Mouse (Mus musculus) kidney, embryonic 14.5 days (tissue): ENCODE measurements around the gene Tmco3. TPM values are rescaled to one million over a fixed set of nuclear protein-coding genes. Genes with fewer than 3 reads are reported as not detected.
"Not testable (repeated sequence)": the region's sequence is repeated elsewhere in the genome, so short reads cannot be mapped to it uniquely, and the experiment has no call there.

Experiments
- ATAC-seq: fragments of 200-750 bp; cut with Nextera tagmentation; 2 replicates; pipeline ENCODE4 v1.8.0; 2017; ENCODE audit warnings: moderate number of reproducible peaks, mild to moderate bottlenecking, moderate TSS enrichment, moderate library complexity; ENCODE audit not compliant: low FRiP score, low TSS enrichment
- H3K27ac ChIP-seq: fragments of 300-500 bp; sonication (generic); 2 replicates; pipeline ENCODE4 v1.5.1; 2014; ENCODE audit warnings: low read depth, mild to moderate bottlenecking, low read length, moderate library complexity, mixed read lengths
- H3K27me3 ChIP-seq: fragments of 300-500 bp; sonication (generic); 2 replicates; pipeline ENCODE4 v1.6.1; 2014; ENCODE audit warnings: mild to moderate bottlenecking, low read length; ENCODE audit not compliant: control insufficient read depth, insufficient read depth
- H3K36me3 ChIP-seq: fragments of 300-500 bp; sonication (generic); 2 replicates; pipeline ENCODE4 v1.6.1; 2014; ENCODE audit warnings: low read length, mixed read lengths; ENCODE audit not compliant: control insufficient read depth, insufficient read depth
- H3K4me1 ChIP-seq: fragments of 300-500 bp; sonication (generic); 2 replicates; pipeline ENCODE4 v1.6.1; 2014; ENCODE audit warnings: low read length, mixed read lengths; ENCODE audit not compliant: control insufficient read depth, insufficient read depth
- H3K4me2 ChIP-seq: fragments of 300-500 bp; sonication (generic); replicated peaks from 2 replicates; pipeline ENCODE4 v1.6.1; 2014; ENCODE audit warnings: low read depth, mild to moderate bottlenecking, low read length
- H3K4me3 ChIP-seq: fragments of 300-500 bp; sonication (generic); 2 replicates; pipeline ENCODE4 v1.5.1; 2014; ENCODE audit warnings: mild to moderate bottlenecking, low read length
- H3K9ac ChIP-seq: fragments of 300-500 bp; sonication (generic); 2 replicates; pipeline ENCODE4 v1.6.1; 2014; ENCODE audit warnings: low read depth, mild to moderate bottlenecking, low read length, moderate library complexity
- H3K9me3 ChIP-seq: fragments of 300-500 bp; sonication (generic); 2 replicates; pipeline ENCODE4 v1.6.1; 2016; ENCODE audit warnings: low read length; ENCODE audit not compliant: control insufficient read depth
- WGBS: fragments of 180-500 bp; shearing (Covaris S2); extraction: QIAGEN DNeasy Blood & Tissue Kit; methylation state at CpG from one replicate; pipeline ENCODE4 v1.1.7; 2014; 5-methylcytosine and 5-hydroxymethylcytosine counted together
- polyA plus RNA-seq: library from polyadenylated mRNA; unstranded; fragments of >200 nt; fragmentation: Nextera tagmentation; extraction: Ambion mirVana; gene quantifications from 2 replicates; pipeline ENCODE4 v1.2.1, GENCODE M21; 2014

Tmco3 gene
- polyA plus RNA-seq, 1 experiment from 2014 or later = 40.5 TPM

DNA sequence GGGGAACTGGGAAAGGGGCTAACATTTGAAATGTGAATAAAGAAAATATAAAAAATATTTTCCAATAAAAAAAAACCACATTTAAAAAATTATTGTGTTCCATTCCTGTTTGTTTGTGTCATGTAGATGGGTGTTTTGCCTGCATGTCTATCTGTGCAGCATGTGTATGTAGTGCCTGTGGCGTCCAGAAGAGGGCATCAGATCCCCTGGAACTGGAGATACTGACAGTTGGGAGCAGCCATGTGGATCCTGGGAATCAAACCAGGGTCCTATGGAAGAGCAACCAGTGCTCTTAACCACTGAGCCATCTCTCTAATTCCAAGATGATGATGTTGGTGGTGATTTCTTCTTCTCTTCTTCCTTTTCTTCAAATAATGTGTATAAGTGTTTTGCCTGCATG lies 46.7 kb downstream of the Tmco3 start:
- WGBS = 61% methylated on average over 1 of the region's 1 CpGs
- no peaks in the 10 kb centered on the region for H3K9me3 ChIP-seq
- H3K4me2 ChIP-seq = no peak overlapping the region
- ATAC-seq = no peak
- H3K9ac ChIP-seq = no peak overlapping the region
- H3K4me3 ChIP-seq = no peak overlapping the region
- H3K27me3 ChIP-seq = no peaks in the 10 kb centered on the region
- no peaks in the 10 kb centered on the region for H3K36me3 ChIP-seq
- peaks cover 5% of the 10 kb centered on the region; the same call in 1 of the 2 replicates for H3K4me1 ChIP-seq
- no peak overlapping the region for H3K27ac ChIP-seq

DNA sequence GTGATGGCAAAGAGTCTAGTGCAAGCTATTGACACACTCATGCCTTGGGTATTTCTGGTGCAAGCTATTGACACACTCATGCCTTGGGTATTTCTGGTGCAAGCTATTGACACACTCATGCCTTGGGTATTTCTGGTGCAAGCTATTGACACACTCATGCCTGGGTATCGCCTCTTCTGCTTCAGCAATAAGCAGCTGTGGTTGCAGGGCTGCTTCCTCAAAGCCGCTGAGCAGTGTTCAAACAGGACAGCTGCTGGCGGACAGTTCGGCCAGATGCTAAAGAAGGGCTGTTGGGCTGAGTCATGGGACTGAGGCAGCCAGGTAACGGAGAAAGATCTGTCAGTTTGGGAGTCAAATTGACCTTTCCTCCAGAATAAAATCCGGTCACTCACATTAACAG lies 49.3 kb downstream of the Tmco3 start:
- H3K36me3 ChIP-seq = peaks cover 19% of the 10 kb centered on the region
- H3K4me2 ChIP-seq, H3K4me3 ChIP-seq, H3K9ac ChIP-seq, H3K9me3 ChIP-seq, ATAC-seq, H3K27me3 ChIP-seq, H3K27ac ChIP-seq: not testable (repeated sequence)
- H3K4me1 ChIP-seq = peaks cover 13% of the 10 kb centered on the region
- WGBS = 88% methylated on average over 6 of the region's 6 CpGs

DNA sequence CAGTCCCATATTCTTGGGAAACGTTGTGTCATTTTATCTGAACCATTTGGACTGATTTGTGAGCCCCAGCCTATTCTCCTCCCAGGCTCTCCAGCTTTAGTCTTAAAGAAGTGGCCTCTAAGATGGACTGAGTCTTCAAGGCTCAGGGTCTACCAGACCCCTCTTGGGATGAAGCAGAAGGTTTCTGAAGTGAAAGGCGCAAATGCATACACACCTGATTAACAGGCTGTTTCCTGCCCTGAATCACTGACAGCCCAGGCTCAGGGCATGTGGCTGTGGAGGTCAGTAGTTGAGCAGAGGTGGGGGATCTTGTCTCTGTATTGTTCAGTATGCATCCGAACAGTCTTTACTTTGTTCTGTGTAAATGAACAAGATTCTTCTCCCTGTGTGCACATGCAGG lies 49.7 kb downstream of the Tmco3 start:
- Histone ChIP-seq H3K27me3 (no peaks in the 10 kb centered on the region), H3K9ac (peak overlapping the region; percentile 96; the same call in 1 of the 2 replicates), H3K4me1 (peaks cover 13% of the 10 kb centered on the region), H3K4me3 (0 out of 2 replicates have a peak overlapping the region, but pooled peaks have one; percentile 85), H3K9me3 (no peaks in the 10 kb centered on the region), H3K4me2 (peak overlapping the region; percentile 63), H3K36me3 (peaks cover 24% of the 10 kb centered on the region), H3K27ac (no peak overlapping the region; the same call in 1 of the 2 replicates)
- no peak for ATAC-seq
- 68% methylated on average over 3 of the region's 3 CpGs for WGBS

DNA sequence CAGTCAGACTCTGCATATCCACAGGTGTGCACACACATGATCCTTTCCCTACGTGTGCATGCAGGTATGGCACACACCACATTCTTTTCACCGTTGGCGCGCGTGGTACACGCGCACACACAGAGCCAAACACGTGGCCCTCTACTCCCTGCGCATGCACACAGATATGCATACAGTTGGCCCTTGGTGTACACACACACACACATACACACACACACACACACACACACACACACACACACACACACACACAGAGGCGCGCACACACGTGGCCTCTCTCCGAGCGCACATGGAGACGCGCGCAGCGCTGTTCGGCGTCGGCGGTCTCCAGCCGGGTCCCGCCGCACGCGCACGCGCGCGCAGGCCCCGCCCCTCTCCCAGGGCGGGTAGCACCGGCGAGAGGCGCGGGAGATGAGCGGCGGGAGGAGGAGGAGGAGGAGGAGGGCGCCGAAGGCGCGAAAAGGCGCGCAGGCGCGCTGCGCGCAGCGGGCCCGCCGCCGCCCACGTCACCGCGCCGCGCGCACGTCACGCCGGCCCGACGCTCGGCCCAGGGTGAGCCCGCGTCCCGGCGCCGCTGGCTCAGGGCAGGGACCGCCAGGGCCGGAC lies 50.4 kb downstream of the Tmco3 start, which contains the start of gene Tfdp1:
TSS of gene Tfdp1 (plus strand) at position 497 of the 606 bp plus-strand sequence.
- H3K9ac ChIP-seq = peak within 1 kb of the TSS; percentile 96
- no peaks in the 10 kb centered on the region for H3K9me3 ChIP-seq
- peak within 1 kb of the TSS; percentile 59; the same call in 1 of the 2 replicates for H3K27ac ChIP-seq
- peaks cover 30% of the 10 kb centered on the region for H3K36me3 ChIP-seq
- peak within 1 kb of the TSS; percentile 85 for H3K4me3 ChIP-seq
- peak within 1 kb of the TSS; percentile 63 for H3K4me2 ChIP-seq
- 6% methylated on average over 13 of the region's 72 CpGs for WGBS
- H3K27me3 ChIP-seq = no peaks in the 10 kb centered on the region
- H3K4me1 ChIP-seq = peaks cover 13% of the 10 kb centered on the region
- peak; percentile 94 for ATAC-seq

DNA sequence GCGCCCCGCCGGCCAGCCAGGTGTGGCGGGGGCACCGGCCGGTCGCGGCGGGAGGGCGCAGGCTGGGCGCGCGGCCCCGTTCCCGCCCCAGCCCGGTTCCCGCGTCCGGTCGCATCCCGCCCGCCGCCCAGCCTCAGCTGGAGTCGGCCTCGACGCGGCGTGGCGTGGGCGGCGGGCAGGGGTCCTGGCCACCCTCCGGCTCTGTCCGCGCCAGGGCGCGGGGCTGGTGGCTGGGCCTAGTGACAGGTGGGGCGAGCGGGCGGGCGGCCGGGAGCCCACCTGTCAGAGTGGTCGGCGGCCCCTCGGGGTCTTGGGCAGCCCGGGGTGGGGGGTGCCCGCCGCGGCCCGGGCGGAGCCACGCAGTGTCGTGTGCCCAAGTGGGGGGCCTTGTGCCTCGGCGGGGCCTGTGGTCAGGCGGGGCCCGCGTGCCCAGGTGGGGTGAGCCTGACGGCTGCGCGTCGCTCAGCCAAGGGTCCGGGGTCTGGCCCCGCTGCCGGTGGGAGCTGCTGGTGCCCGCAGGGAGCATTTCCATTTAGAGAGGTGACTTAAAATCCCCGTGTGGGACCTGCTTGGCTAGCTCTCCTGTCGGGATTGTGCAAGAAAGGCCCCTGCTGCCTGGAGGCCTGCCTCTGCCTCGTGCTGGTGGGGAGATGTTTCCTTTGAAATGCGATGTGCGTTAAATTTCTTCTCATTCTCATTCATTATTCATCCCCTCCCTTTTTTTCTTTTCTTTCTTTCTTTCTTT lies 51.1 kb downstream of the Tmco3 start:
- Histone ChIP-seq H3K27me3 (no peaks in the 10 kb centered on the region), H3K4me3 (peak overlapping the region; percentile 85), H3K9ac (peak overlapping the region; percentile 96), H3K9me3 (no peaks in the 10 kb centered on the region), H3K27ac (peak overlapping the region; percentile 59; the same call in 1 of the 2 replicates), H3K4me1 (peaks cover 13% of the 10 kb centered on the region), H3K4me2 (peak overlapping the region; percentile 63), H3K36me3 (peaks cover 38% of the 10 kb centered on the region)
- peak; percentile 68 for ATAC-seq
- under 1% methylated on average over 49 of the region's 70 CpGs for WGBS

DNA sequence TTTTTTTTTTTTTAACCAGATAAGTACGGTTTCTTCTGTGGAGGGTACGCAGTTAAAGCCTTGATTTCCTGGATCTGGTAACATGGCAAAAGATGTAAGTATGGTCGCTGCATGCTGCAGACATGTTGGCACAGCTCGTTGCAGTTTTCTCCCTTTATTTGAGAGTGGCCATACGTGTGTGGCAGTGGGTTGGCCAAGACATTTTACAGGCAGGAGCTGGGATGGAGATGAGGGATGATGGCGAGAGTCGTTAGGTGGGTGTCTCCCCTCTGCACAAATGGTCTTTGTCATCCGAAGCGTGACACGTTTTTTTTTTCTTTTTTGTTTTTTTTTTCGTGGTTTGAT lies 51.6 kb downstream of the Tmco3 start:
- Histone ChIP-seq H3K27ac (no peak overlapping the region), H3K4me2 (peak overlapping the region; percentile 63)
- no peak for ATAC-seq

DNA sequence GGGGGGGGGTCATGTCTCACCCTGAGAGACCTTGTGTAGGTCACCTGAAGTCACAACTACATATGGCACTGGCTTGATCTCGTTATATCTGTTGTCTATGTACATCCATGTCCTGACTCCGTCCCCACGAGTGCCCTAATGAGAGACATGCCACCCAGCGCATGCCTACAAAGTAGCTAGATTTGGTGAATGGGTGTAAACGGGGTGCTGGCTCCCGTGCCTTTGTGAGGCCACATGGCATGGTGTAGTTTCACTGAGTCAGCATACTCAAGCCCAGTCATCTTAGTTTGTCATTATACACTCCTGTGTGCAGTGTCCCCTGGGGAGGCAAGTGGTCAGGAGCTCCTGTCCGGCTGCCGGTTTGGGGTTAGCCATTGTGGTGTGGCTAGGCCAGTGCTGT lies 52.7 kb downstream of the Tmco3 start:
- Histone ChIP-seq H3K9ac (peak overlapping the region; percentile 35), H3K4me1 (peaks cover 13% of the 10 kb centered on the region), H3K27ac (no peak overlapping the region), H3K4me3 (peak overlapping the region; percentile 85; the same call in 1 of the 2 replicates), H3K9me3 (no peaks in the 10 kb centered on the region), H3K36me3 (peaks cover 53% of the 10 kb centered on the region), H3K27me3 (no peaks in the 10 kb centered on the region), H3K4me2 (peak overlapping the region; percentile 63)
- no peak for ATAC-seq
- 84% methylated on average over 8 of the region's 8 CpGs for WGBS

More for the DNA sequence above, 51.6 kb downstream of the Tmco3 start:
- no peaks in the 10 kb centered on the region for H3K27me3 ChIP-seq
- no peaks in the 10 kb centered on the region for H3K9me3 ChIP-seq
- H3K9ac ChIP-seq = peak overlapping the region; percentile 96; the same call in 1 of the 2 replicates
- 4% methylated on average over 11 of the region's 11 CpGs for WGBS
- H3K36me3 ChIP-seq = peaks cover 43% of the 10 kb centered on the region
- H3K4me1 ChIP-seq = peaks cover 13% of the 10 kb centered on the region
- peak overlapping the region; percentile 85 for H3K4me3 ChIP-seq

DNA sequence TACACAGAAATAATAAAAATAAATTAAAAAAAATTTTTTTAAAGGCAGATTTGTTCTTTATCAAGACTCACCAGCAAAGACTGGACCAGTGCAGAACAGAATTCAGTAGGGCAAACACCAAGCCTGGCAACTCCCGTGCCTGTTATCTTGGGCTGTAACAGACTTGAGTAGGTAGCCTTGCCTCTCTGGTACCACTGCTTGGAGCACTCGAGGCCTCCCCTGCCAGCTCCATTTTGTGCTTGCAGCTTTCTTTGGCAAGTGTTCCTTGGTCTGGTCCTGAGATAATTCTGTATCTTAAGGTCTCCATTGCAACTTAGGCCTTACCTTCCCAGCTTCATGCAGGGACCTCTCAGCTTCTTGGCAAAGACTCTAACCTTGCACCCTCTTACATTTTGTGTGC lies 54.4 kb downstream of the Tmco3 start:
- H3K27ac ChIP-seq = no peak overlapping the region
- no peak overlapping the region for H3K9ac ChIP-seq
- no peaks in the 10 kb centered on the region for H3K27me3 ChIP-seq
- no peaks in the 10 kb centered on the region for H3K9me3 ChIP-seq
- WGBS = 85% methylated on average over 2 of the region's 2 CpGs
- no peak for ATAC-seq
- peaks cover 13% of the 10 kb centered on the region for H3K4me1 ChIP-seq
- no peak overlapping the region for H3K4me3 ChIP-seq
- H3K36me3 ChIP-seq = peaks cover 69% of the 10 kb centered on the region
- no peak overlapping the region for H3K4me2 ChIP-seq

DNA sequence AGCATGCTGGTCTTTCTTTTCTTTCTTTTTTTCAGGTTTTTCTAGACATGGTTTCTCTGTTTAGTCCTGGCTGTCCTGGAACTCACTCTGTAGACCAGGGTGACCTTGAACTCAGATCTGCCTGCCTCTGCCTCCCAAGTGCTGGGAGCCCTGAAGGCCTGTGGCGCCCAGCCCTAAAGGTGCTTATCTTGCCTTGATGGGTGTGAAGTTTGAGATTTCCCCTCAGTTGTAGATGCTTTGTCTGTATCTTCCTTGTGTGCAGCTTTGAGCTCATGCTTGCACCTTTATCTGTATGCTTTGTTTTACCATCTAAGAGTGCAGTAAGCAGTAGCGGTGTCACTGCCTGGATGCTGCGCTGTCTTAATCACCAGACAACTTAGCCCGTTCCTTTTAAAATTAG lies 55.1 kb downstream of the Tmco3 start:
- H3K27me3 ChIP-seq = no peaks in the 10 kb centered on the region
- no peak overlapping the region for H3K27ac ChIP-seq
- WGBS = 95% methylated on average over 4 of the region's 4 CpGs
- H3K9me3 ChIP-seq = no peaks in the 10 kb centered on the region
- H3K4me3 ChIP-seq = no peak overlapping the region
- H3K9ac ChIP-seq = no peak overlapping the region
- no peak for ATAC-seq
- H3K4me2 ChIP-seq = no peak overlapping the region
- peaks cover 76% of the 10 kb centered on the region for H3K36me3 ChIP-seq
- H3K4me1 ChIP-seq = peaks cover 9% of the 10 kb centered on the region
